Mouse (Mus musculus) T-helper 2 cell (primary cell): Measurements from ENCODE around the gene Elp5.

Experiments used
- in situ Hi-C: fragments of 300-600 bp; cut with MboI, MseI; formaldehyde crosslinking; loops from one replicate; pipeline ENCODE4 v1.15.1; 2025; ENCODE audit warnings: high pct_unique_total_duplicates

Elp5 gene

DNA sequence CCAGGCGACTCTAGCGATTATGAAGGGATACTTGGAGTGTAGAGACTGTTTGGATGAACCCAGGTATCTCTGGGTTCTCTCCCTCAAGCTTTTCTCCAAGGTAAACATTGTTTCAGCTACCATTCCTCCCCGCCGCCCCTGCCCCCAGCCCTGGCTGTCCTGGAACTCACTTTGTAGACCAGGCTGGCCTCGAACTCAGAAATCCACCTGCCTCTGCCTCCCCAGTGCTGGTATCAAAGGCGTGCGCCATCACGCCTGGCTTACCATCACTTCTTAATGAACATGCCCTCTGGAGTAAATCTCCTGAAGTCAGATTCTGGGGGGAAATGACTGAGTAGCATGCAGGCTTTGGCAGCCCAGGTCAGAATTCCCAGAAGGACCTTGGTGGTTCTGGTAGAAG, at the start of gene Elp5:
Elp5 (minus strand) TSS at position 293 of the 400 bp plus-strand sequence.
- in situ Hi-C loops: no loop called here

DNA sequence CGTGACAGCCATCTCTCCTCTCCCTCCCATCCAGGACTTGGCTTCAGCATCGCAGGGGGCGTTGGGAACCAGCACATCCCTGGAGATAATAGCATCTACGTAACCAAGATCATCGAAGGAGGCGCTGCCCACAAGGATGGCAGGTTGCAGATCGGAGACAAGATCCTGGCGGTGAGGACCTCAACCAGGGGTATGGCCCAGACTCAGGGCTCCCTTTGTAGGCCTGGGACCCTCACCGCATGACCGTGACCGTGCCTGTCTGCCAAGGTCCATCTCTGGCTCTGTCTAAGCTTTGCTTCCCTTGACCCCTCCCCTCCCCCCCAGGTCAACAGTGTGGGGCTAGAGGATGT, 49.0 kb upstream of the Elp5 start:
- in situ Hi-C loops: no loop called here

DNA sequence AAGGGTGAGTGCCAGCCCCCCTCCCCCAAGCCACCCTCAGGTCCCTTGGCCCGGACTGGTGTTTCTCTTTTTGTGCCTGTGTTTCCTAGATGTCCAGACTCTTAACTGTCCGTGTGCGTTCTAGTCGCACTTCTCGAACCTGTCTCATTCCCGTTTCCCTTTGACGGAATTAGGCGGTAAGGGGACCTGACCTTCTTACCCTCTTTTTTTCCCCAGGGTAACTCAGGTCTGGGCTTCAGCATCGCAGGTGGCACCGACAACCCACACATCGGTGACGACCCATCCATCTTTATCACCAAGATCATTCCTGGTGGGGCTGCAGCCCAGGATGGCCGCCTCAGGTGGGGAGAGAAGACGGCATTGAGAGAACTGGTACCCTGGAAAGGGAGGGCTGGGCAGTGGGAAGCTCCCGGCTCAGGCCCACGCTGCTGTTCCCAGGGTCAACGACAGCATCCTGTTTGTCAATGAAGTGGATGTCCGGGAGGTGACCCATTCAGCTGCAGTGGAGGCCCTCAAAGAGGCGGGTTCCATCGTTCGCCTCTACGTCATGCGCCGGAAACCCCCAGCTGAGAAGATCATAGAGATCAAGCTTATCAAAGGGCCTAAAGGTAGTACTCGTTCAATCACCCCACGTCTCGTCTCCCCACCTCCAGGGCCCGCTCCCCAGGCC, 48.5 kb upstream of the Elp5 start:
- in situ Hi-C loops: no loop called here

DNA sequence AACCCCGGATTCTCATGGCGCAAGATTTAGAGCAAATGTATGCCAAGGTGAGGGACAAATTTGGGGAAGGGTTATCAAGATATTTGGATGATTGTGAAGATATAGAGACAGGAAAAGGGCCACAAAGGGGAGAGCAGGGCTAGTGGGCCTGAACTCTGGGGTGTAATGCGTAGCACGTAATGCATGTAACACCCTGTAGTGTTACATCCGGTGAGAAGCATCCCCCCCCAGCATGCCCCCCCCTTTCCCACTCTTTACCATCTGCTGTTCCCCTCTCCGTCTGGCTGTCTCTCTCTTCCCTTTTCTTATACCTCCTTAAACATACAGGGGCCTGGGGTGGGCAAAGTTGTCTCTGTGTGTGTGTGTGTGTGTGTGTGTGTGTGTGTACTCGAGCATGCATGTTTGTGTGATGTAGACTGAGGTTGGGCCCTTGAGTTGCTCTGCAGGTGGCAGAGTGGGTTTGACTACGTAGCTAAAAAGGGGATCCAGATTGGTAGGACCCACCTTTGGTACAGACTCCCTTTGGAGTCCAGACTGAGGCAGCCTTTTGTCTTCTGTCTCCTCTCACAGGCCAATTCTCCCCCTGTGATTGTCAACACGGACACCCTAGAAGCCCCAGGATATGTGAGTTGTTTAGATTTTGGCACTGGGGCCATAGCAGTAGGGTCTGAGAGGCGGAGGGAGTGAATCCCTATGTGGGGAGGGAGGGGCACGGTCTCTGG, 47.7 kb upstream of the Elp5 start:
- in situ Hi-C loops: no loop called here

DNA sequence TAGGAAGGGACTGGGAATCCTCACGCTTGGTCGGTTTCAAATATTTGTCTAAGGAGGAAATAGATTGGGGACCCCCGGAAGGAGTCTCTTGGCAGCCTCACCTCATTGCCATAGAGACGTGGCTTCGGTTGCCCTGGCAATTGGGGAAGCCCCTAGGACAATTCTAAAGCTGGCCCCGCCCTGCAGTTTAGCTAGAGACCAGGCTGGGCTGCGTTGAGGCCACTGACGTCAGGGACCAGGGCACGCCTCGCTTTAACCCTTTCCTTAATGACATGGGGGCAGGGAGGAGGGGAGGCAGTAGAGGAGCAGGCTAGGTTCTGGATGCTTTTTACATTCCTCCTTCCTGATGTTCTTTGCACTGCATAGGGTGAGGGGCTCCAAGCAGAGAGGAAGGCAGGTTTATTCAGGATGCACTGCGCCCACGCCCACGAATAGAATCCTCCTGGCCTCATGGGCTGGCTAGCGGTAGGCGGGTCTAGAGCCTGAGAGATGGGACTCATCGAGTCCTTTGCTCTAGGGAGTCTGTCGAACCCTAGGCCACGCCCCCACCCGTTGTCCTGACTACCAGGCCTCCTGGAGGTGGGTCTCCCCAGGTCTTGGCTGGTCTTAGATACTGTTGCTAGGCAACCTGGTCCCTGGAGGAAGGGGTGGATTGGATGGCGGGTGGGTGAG, 46.9 kb upstream of the Elp5 start:
- in situ Hi-C loops: no loop called here

DNA sequence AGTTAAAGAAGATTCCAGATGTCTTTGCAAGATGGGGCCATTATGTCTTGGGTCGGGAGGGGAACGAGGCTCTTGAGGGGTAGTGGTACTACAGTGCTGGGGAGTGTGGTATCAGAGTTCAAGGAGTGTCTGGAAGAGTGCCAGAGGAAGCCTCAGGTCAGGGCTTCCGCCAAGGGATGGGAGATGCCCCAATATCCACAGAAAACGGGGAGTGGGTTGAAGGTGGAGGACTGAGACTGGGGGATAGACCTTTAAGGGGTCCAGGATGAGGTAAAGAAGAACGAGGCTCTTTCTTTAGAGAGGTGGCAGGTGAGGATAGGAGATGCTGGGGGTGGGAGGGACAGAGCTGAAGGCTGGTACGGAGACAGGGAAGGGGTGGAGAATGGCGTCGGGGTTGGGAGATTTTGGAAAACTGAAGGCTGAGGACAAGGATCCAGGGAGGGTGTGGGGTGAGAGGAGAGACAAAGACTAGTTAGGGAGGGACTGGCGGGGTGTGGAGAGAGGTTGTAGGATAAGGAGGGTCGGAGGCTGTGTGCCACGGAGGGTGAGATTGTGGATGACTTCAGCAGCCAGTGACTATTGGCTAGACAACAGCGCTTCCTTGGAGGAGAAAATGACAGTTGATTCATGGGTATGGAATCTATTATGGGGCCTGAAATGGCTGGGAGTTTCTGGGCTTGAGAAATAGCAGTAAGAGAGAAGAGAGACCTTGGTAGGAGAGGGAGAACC, 46.2 kb upstream of the Elp5 start:
- in situ Hi-C loops: no loop called here

DNA sequence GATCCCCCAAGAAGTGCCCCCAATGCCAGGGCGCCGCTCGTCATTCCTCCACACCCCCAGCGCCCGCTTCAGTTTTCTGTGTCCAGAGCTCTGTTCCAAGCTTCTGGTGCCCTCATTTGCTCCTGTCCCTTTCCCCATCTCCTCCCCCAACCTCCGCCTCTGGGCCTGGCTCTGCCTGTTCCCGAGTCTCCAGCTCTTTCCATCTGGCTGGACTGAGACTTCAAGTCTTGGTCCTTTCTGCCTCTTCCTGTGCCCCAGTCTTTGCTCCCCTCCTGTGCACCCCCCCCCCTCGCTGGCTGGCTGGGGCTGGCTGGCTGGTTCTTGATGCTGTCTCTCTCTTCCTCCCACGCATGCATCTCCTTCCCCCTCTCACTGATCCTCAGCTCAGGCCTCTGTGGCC, 45.1 kb upstream of the Elp5 start:
- in situ Hi-C loops: no loop called here

DNA sequence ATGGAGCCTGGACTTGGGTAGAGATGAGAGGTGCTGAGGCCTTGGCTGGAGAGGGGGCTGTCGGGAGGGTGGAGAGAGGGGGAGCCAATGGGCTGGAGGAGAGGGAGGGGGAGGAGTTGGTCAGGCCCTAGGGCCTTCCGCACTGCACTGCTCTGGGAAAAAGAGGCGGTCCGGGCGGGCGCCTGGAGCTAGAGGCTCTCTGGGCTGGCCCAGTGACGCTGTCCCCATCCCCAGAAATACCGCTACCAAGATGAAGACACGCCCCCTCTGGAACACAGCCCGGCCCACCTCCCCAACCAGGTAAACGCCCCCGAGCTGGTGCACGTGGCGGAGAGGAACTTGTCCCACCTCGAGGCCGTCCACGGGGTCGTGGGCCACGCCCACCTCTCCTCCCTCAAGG, 44.4 kb upstream of the Elp5 start:
- in situ Hi-C loops: no loop called here

DNA sequence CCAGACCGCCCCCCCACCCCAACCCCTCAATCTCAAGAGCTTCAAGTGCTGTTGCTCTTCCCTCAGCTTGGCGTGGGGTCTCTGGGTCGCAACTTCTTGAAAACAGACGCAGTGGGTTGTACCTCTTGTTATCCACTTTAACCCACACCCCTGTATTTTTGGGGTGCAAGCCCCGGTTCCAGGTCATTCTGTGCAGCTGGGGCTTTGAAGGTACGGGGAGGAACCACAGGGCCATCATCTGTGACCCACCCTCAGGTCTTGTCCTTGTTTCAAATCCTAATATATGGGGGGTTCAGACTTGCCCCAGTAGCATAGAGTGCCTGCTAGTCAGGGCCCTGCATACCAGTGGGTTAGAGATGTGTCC, 41.8 kb upstream of the Elp5 start:
- in situ Hi-C loops: loop anchor here (25.0 kb wide), 1 partner anchor 912 kb away; the partner anchor contains the start of genes 9130213A22Rik and Hes7

DNA sequence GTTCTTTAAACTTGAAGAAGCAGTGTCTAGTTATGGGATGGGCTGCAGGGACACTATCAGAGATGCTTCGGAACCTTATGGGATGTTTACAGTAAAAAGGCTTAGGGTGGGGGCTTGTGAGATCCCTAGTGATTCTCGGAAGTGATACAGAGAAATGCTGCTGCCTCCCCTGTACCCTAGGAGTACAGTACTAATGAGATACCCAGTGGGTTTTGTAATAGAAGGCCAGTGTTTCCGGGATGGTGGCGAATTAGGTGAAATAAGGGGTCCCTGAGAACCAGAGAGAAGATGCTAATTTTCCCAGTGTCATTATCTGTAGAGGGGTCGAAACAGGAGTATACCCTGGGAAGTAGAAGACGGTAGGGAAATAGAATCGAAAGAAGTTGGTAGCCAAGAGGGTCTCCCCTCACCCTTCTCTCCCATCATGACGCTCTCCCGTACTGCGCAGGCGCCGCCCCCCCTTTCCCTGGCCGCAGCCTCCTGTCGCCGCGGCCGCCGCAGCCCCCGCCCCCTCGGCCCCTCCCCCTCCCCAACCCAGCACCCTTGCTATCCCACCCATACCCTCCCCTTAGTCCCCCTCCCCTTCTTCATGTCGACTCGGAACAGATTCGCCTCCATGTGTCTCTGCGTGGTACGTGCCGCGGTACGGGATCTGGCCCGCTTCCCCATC, 41.3 kb upstream of the Elp5 start:
- in situ Hi-C loops: loop anchor here (25.0 kb wide), 1 partner anchor 911 kb away; the partner anchor contains the start of genes 9130213A22Rik and Hes7

DNA sequence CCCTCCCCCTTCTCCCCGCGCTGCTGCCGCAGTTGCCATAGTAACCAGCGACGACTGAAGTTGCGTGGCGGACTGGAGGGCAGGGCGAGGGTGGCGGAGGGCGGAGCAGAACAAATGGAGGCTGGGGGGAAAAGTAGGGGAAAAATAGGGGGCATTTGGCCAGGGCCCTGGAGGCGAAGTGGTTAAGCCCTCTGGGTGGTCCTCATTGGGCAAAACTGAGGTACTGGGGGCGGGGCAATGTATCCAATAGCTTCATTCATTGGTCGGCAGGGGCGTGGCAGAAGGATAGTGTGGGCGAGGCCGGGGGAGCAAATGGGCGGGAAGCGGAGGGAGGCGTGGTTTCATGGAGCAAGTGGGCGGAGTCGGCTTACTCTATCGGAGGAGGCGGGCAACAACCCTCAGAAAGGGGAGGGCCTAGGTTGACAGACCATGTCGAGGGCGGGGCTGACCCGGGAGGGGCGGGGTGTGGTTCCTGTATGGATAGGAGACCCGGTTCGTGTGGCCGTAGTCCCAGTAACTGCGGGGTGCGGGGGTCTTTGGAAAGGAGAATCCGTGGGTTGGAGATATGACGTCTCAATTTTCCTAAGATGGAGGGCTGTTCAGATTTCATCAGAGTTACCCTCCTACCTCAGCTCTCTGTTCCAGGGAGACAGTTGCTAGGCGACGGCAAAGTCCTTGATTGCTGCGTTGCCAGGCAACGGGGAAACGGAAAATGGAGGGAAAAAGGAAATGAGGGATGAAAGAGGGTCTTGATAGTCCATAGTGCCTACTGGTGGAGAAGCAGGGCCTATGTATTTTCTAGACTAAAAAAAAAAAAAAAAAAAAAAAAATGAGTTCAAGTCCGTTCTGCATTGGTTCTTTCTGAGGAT, 39.2 kb upstream of the Elp5 start:
- in situ Hi-C loops: loop anchor here (25.0 kb wide), 1 partner anchor 909 kb away; the partner anchor contains the start of genes 9130213A22Rik and Hes7

DNA sequence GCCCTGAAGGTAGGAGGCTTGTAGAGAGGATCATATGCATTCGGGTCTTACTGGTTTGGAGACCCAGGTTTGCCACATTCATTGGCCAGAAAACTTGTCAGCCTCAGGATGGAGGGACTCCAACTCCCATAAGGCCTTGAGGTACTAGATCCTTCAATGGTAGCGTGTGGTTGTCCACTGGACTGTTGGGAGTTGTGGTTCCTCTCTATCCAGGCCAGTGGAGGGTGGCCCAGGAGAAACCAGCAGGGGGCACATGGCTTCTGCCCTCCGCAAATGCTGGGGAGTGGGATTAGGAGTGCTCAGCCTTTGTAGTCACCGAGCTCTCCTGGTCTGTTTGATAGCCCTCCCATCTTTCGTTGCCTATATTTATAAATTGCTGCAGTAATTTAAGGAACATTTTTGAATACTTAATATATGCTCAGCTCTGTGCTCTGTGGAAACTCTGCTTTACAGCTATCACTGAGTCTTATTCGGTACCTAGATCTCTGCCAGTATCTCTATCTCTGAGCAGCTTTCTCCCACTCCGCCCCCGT, 38.5 kb upstream of the Elp5 start:
- in situ Hi-C loops: loop anchor here (25.0 kb wide), 1 partner anchor 908 kb away; the partner anchor contains the start of genes 9130213A22Rik and Hes7

DNA sequence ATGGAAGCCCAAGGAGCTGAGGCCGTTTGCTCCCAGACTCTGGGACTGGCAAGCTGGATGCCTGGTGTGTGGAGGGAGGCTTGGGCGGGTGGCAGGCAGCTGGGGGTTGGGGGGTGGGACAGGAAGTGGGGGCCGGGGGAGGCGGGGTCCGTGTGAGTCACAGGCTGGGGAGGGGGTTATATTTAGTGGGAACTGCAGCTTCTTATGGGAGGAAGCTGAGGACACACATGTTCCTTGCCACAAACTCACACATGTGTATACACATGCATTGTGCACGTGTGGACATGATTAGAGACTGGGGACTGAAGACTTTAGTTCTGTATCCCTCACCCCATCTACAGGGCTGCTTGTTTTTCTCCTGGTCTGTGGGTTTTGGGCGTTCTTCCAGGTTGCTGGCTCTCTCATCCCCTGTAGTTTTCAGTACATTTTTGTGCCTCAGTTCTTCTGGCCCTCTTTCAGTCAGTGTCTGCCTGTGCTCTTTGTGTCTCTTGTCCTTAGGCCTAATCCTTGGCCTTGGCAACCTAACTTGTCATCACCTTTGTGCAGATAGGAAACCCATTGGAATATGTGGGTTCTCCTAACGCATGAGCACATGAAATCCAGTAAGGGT, 37.8 kb upstream of the Elp5 start:
- in situ Hi-C loops: loop anchor here (25.0 kb wide), 1 partner anchor 908 kb away; the partner anchor contains the start of genes 9130213A22Rik and Hes7

DNA sequence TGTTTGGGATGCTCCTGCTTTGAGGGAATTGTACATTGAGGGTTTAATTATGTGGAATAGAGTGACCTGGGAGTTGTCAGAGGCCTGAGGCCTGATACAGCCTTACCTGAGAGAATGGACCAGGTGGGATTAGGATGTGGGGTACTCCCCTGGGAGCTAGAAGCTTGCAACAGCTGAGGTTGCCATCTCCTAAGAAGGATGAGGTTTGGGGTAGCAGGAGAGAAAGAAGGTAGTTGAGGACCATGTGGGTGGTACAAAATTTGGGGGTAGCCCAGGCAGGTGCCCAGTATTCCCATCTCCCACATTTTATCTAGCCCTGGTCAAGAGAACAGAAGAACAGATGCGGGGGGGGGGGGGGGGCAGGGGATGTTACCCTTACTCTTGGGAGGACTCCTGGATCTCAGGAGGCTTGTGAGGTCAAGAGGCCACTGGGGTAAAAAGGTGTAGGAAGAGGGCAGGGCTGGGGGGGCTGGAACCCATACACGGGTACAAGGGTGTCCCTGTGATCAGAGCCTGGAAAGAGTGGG, 37.2 kb upstream of the Elp5 start:
- in situ Hi-C loops: loop anchor here (25.0 kb wide), 1 partner anchor 907 kb away; the partner anchor contains the start of genes 9130213A22Rik and Hes7

DNA sequence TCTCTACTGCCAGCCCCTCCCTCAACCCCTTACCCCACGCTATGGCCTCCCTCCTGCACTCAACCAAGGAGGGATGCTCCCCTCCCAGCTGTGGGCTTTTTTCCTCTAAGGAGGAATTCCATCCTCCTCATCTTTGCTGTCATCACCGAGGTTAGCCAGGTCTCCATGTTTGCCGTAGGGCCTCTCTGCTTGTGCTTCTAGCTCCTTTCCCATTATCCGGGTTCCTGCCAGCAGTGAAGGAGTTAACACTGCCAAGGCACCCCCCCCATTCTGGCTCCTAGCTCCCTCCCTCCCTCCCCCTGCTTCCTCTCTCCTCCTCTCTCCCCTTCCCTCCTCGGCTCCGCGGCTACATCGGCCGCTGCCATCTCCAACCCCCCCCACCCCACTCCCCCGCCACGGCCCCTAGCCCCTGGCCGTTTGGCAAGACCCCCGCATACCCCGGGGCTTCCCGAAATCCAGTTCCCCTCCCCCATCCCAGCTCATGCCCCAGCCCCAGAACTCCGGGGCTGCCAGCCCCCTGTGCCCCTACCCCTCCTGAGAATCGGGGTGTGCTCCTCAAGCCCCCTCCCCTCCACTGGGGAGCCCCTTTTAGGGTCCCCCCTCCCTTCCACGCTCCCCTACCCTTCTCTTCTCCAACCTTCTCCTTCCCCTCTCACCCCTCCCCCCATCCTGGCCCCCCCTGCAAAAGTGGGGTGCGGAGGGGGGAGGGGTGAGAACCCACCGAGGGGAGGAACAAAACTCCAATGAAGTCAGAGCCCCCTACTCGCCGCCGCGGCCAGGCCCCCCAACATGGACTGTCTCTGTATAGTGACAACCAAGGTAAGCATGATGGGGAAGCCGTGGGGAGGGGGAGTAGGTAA, 36.0 kb upstream of the Elp5 start:
- in situ Hi-C loops: loop anchor here (25.0 kb wide), 1 partner anchor 906 kb away; the partner anchor contains the start of genes 9130213A22Rik and Hes7

DNA sequence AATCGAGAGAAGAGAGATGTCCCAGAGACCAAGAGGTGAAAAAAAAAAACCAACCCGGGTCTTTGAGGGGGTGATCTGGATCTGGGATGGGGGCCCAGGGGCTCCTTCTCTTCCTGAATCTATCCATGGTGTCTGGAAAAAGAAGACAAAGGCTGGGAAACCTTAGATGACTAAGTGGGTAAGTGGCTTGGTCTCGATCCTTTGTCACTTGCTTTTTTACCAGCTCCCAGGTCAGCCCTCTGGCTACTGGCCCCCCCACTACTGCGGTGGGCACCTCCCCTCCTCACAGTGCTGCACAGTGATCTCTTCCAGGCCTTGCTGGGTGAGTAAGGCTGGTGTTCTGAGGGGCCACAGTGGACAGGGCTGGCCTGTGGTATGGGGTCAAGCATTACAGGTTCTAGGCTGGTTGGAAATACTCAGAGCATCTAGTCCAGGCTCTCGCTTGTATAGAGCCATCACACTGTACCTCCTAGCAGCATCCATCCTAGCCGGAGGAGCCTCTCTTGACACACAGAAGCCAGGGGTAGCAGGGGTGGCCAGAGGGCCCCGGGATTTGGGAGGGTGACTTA, 35.0 kb upstream of the Elp5 start:
- in situ Hi-C loops: loop anchor here (25.0 kb wide), 1 partner anchor 905 kb away; the partner anchor contains the start of genes 9130213A22Rik and Hes7

DNA sequence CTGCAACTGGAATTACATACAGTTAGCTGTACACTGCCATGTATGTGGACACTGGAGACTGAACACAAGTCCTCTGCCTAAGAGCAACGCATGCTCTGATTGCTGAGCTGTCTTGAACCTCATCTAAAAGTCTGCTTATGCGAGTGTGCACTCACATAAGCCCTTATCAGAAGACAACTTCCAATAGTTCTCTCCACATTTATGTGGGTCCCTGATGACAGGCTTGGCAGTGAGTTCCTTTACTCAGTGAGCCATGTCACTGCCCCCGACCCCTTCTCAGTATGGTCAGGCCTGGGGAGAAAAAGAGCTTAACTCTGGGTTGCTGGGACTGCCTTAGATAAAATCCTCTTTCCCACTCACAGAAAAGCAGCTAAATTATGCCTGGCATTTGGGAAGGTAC, 34.4 kb upstream of the Elp5 start, which contains the start of gene Dlg4:
Dlg4 (plus strand) TSS at position 274 of the 400 bp plus-strand sequence.
- in situ Hi-C loops: loop anchor here (25.0 kb wide), 1 partner anchor 904 kb away; the partner anchor contains the start of genes 9130213A22Rik and Hes7
